Mouse (Mus musculus): ENCODE measurements around the gene Prickle4. TPM values are rescaled to one million over a fixed set of nuclear protein-coding genes. Genes with fewer than 3 reads are reported as not detected.

Prickle4 gene
- polyA plus RNA-seq, 1 experiment from 2014 or later, result 0.44 TPM

DNA sequence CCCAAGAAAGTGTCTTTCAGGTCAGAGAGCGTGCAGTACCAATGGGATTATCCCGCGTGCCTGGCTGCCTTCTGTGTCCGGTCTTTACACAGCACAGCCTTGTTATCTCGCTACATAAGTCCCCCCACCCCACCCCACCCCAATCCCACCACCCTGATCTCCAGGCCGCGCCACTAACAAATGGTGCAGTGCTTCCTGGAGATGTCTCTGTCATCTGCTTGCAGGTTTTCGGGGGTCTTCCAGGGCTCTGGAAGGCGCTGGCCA is 6.3 kb downstream of the Prickle4 start, which contains the start of gene Tomm6:
Gene Tomm6 (minus strand): TSS at position 43 of the 264 bp plus-strand sequence.
- Histone ChIP-seq H3K9me3 (replicated peaks) (no peaks in the 10 kb centered on the region), H3K27ac (peak within 1 kb of the TSS; percentile 81), H3K36me3 (peaks cover 18% of the 10 kb centered on the region), H3K4me2 (peak within 1 kb of the TSS; percentile 97), H3K9ac (peak within 1 kb of the TSS; percentile 79), H3K27me3 (no peaks in the 10 kb centered on the region; the same call in 1 of the 2 replicates), H3K4me1 (replicated peaks) (peaks cover 17% of the 10 kb centered on the region), H3K4me3 (peak within 1 kb of the TSS; percentile 79)
- under 1% methylated on average over 9 of the region's 9 CpGs for WGBS
- no peak for ATAC-seq (replicated peaks; ENCODE audit: insufficient number of reproducible peaks, insufficient read depth, low FRiP score, low read depth)

DNA sequence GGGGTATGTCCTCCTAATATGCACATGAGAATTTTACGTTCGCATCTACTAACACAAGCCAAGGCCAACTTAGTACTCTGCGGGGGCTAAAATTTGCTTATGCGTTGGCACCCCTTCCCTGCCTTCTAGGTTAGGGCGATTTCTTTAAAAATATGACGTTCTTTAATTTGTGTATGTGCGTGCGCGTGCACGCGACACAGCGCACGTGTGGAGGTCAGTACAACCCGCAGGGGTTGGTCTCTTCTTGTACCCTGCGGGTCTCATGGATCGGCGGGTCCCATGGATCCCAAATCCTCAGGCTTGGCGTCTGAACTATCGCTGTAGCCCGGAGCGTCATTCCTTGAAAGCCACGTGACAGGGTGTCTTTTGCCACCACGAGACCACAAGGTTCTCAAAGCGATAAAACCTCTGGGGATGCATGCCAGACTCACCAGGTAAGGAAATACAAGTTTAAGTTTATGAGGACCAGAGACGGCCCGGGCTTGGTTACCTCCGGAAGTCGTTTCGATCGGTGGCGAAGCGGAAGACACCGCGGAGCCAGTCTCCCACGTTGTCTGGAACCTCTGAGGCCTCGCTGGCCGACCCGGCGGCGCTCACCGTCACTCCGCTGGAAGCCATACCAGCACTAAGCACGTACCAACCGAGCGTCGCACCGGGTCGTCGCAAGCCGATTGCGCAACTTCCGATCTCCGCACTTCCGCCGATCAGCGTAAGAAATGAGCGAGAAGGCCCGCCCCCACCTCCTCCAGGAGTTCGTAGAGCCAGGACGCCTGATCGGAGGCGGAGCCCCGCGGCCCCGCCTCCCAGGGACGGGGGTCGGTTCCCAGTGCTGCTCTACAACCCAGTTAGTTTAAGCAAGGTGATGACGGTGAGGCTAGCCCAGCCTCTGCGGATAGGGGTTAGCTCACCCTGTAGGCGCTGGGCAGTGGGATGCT is 6.9 kb downstream of the Prickle4 start:
- WGBS, result under 1% methylated on average over 70 of the region's 70 CpGs

DNA sequence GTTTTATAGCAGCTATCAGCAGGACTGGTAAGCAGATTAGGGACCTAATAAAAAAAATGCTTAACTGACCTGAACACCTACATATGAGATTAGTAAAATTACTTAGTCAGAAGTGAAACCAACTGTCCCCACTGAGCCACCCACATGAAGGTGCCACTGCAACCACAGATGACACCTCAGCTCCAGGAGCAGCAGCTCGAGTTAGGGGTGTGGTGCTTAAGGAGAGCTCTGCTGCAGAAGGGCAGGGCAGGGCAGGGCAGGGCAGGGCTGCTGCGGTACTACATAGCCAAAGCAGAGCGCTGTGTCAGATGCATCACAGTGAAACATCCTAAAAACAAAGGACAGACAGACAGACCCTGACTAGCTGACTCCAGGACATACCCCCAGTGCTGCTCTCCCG is 11.7 kb downstream of the Prickle4 start:
- Histone ChIP-seq H3K4me1 (replicated peaks) (peaks cover 8% of the 10 kb centered on the region), H3K36me3 (peaks cover 54% of the 10 kb centered on the region)
- WGBS, result 83% methylated on average over 4 of the region's 4 CpGs

More for the DNA sequence above, 6.9 kb downstream of the Prickle4 start:
- no peaks in the 10 kb centered on the region for H3K9me3 ChIP-seq (replicated peaks)
- peaks cover 17% of the 10 kb centered on the region for H3K4me1 ChIP-seq (replicated peaks)
- ATAC-seq (replicated peaks; ENCODE audit: insufficient number of reproducible peaks, insufficient read depth, low FRiP score, low read depth), result peak; percentile 90
- peak overlapping the region; percentile 79 for H3K9ac ChIP-seq
- H3K27me3 ChIP-seq, result no peaks in the 10 kb centered on the region; the same call in 1 of the 2 replicates
- H3K4me2 ChIP-seq, result peak overlapping the region; percentile 97
- H3K4me3 ChIP-seq, result peak overlapping the region; percentile 79
- peaks cover 24% of the 10 kb centered on the region for H3K36me3 ChIP-seq
- peak overlapping the region; percentile 81 for H3K27ac ChIP-seq

DNA sequence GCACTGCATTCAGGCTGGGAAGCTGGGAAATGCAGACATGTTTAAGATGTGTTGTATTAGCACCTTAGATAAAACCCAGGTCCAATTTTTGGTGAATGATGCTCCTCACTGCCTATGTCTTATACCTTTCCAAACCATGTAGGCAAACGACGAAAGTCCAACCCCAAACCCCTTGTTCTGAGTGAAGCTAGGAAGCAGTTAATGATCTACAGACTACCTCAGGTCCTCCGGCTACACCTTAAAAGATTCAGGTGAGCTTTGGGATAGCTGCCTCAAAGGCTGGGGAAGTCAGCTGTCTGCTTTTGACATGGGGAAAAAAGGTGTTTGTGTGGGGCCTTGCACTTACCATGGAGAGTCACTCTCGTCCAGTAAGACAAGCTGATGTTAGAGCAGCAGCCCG is 15.8 kb downstream of the Prickle4 start:
- Histone ChIP-seq H3K4me2 (no peak overlapping the region), H3K27ac (no peak overlapping the region), H3K9me3 (replicated peaks) (no peaks in the 10 kb centered on the region), H3K4me3 (no peak overlapping the region), H3K27me3 (no peaks in the 10 kb centered on the region), H3K9ac (no peak overlapping the region), H3K4me1 (replicated peaks) (no peaks in the 10 kb centered on the region), H3K36me3 (peaks cover 38% of the 10 kb centered on the region)
- 84% methylated on average over 5 of the region's 5 CpGs for WGBS
- ATAC-seq (replicated peaks; ENCODE audit: insufficient number of reproducible peaks, insufficient read depth, low FRiP score, low read depth), result no peak

More for the DNA sequence above, 11.7 kb downstream of the Prickle4 start:
- Histone ChIP-seq H3K4me2 (no peak overlapping the region), H3K27me3 (no peaks in the 10 kb centered on the region), H3K9me3 (replicated peaks) (no peaks in the 10 kb centered on the region), H3K4me3 (no peak overlapping the region), H3K27ac (no peak overlapping the region), H3K9ac (no peak overlapping the region)
- ATAC-seq (replicated peaks; ENCODE audit: insufficient number of reproducible peaks, insufficient read depth, low FRiP score, low read depth), result no peak

DNA sequence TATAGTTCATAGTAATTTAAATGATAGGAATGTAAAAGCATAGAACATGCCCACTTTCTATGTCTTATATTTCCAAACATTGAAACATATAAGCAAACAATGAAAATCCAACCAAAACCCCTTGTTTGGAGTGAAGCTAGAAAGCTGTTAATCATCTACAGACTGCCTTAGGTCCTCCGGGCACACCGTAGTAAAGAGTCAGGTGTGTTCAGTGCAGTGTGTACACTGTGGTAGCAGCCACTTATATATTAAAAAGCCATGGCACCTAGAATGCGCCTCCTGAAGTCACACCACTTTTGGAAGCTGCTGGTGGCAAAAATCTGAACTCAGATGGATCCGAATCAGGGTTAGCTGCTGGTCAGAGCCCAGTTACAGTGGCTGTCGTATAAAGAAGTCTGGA is 16.3 kb downstream of the Prickle4 start:
- 90% methylated on average over 5 of the region's 5 CpGs for WGBS
- no peak overlapping the region for H3K4me3 ChIP-seq
- no peak overlapping the region for H3K9ac ChIP-seq
- peaks cover under 1% of the 10 kb centered on the region; the same call in 1 of the 2 replicates for H3K4me1 ChIP-seq (replicated peaks)
- H3K4me2 ChIP-seq, result no peak overlapping the region
- H3K36me3 ChIP-seq, result peaks cover 36% of the 10 kb centered on the region
- H3K27me3 ChIP-seq, result no peaks in the 10 kb centered on the region
- ATAC-seq (replicated peaks; ENCODE audit: insufficient number of reproducible peaks, insufficient read depth, low FRiP score, low read depth), result no peak
- H3K27ac ChIP-seq, result no peak overlapping the region
- H3K9me3 ChIP-seq (replicated peaks), result no peaks in the 10 kb centered on the region

DNA sequence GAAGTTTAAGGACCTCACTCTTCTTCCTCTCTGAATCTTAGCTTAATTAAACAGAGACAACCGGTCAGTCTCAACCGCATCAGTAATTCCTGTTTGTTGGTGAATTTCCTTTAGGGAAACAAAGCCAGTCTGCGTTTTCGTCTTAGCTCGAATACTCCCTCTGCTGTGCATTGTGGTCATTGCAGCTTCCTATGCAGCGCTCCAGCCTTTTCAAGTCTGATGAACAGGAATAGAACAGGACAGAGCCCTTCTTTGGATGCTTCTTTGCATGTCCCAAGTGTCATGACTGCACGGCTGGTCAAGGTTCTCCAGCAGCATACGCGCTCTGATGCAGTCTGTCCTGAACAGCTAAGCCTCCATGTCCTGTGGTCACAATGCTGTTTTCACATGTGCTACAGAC is 18.0 kb downstream of the Prickle4 start:
- H3K36me3 ChIP-seq, result peaks cover 21% of the 10 kb centered on the region
- 21% methylated on average over 9 of the region's 9 CpGs for WGBS
- no peak for ATAC-seq (replicated peaks; ENCODE audit: insufficient number of reproducible peaks, insufficient read depth, low FRiP score, low read depth)

DNA sequence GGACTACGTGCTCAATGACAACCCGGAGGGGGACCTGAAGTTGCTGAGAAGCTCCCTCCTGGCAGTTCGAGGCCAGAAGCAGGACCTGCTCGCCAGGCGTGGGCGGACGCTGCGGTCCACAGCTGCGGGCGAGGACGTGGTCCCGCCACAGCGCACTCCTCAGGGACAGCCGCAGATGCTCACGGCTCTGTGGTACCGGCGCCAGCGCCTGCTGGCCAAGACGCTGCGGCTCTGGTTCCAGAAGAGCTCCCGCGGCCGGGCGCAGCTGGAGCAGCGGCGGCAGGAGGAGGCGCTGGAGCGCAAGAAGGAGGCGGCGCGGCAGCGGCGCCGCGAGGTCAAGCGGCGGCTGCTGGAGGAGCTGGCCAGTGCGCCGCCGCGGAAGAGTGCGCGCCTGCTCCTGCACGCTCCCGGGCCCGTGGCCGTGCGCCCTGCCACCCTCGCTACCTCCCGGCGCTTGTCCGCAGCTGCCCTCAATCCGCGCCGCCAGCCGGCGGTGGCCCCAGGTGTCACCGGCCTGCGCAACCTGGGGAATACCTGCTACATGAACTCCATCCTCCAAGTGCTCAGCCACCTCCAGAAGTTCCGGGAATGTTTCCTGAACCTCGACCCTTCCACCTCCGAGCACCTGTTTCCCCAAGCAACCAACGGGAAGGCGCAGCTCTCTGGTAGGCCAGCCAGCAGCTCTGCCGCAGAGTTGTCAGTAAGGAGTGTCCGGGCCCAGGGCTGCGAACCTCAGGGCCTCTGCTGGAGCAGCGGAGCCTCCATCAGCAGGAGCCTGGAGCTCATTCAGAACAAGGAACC is 22.0 kb downstream of the Prickle4 start:
- peak overlapping the region; percentile 83 for H3K4me2 ChIP-seq
- H3K9ac ChIP-seq, result peak overlapping the region; percentile 52
- no peaks in the 10 kb centered on the region for H3K36me3 ChIP-seq
- no peaks in the 10 kb centered on the region for H3K9me3 ChIP-seq (replicated peaks)
- peak; percentile 81 for ATAC-seq (replicated peaks; ENCODE audit: insufficient number of reproducible peaks, insufficient read depth, low FRiP score, low read depth)
- H3K27ac ChIP-seq, result no peak overlapping the region
- WGBS, result 5% methylated on average over 68 of the region's 68 CpGs
- H3K4me3 ChIP-seq, result peak overlapping the region; percentile 49
- H3K27me3 ChIP-seq, result 0 out of 2 replicates have a peak, but pooled peaks cover 4% of the 10 kb centered on the region
- peaks cover 13% of the 10 kb centered on the region for H3K4me1 ChIP-seq (replicated peaks)

More for the DNA sequence above, 18.0 kb downstream of the Prickle4 start:
- Histone ChIP-seq H3K4me1 (replicated peaks) (peaks cover 13% of the 10 kb centered on the region), H3K4me2 (no peak overlapping the region), H3K9ac (no peak overlapping the region), H3K27me3 (0 out of 2 replicates have a peak, but pooled peaks cover 4% of the 10 kb centered on the region), H3K27ac (no peak overlapping the region), H3K4me3 (no peak overlapping the region), H3K9me3 (replicated peaks) (no peaks in the 10 kb centered on the region)

DNA sequence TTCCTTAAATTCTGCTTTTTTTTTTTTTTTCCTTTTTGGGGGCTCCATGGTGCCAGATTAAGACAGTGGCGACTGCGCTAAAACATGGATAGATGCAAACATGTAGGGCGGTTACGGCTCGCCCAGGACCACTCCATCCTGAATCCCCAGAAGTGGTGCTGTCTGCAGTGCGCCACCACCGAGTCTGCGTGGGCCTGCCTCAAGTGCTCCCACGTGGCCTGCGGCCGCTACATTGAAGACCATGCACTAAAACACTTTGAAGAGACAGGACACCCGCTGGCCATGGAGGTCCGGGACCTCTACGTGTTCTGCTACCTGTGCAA is 22.6 kb downstream of the Prickle4 start:
- Histone ChIP-seq H3K27me3 (0 out of 2 replicates have a peak, but pooled peaks cover 4% of the 10 kb centered on the region), H3K9me3 (replicated peaks) (no peaks in the 10 kb centered on the region), H3K36me3 (no peaks in the 10 kb centered on the region), H3K4me3 (peak overlapping the region; percentile 49), H3K27ac (no peak overlapping the region), H3K4me1 (replicated peaks) (peaks cover 13% of the 10 kb centered on the region), H3K4me2 (peak overlapping the region; percentile 83), H3K9ac (peak overlapping the region; percentile 52)
- 20% methylated on average over 14 of the region's 14 CpGs for WGBS
- peak; percentile 32; the same call in 1 of the 2 replicates for ATAC-seq (replicated peaks; ENCODE audit: insufficient number of reproducible peaks, insufficient read depth, low FRiP score, low read depth)

DNA sequence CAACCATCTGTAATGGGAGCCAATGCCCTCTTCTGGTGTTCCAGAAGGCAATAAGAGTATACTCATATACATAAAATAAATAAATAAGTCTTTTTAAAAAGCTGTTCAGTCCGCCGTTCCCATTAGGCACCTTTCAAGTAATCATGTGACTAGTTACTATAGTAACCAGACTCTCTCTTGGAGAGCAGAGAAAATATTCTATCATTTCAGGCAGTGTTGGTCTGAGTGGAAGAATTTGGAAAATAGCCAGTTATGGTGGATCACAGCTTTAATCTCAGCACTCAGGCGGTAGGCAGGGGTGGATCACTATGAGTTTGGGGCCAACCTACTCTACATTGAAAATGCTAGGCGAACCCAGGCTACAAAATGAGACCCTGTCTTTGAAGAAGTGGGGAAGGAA is 25.4 kb downstream of the Prickle4 start:
- Histone ChIP-seq H3K4me2 (no peak overlapping the region), H3K9ac (no peak overlapping the region), H3K4me3 (no peak overlapping the region), H3K27me3 (0 out of 2 replicates have a peak, but pooled peaks cover 4% of the 10 kb centered on the region), H3K9me3 (replicated peaks) (no peaks in the 10 kb centered on the region), H3K36me3 (no peaks in the 10 kb centered on the region), H3K4me1 (replicated peaks) (peaks cover 13% of the 10 kb centered on the region), H3K27ac (no peak overlapping the region)
- ATAC-seq (replicated peaks; ENCODE audit: insufficient number of reproducible peaks, insufficient read depth, low FRiP score, low read depth), result no peak
- 68% methylated on average over 4 of the region's 4 CpGs for WGBS

DNA sequence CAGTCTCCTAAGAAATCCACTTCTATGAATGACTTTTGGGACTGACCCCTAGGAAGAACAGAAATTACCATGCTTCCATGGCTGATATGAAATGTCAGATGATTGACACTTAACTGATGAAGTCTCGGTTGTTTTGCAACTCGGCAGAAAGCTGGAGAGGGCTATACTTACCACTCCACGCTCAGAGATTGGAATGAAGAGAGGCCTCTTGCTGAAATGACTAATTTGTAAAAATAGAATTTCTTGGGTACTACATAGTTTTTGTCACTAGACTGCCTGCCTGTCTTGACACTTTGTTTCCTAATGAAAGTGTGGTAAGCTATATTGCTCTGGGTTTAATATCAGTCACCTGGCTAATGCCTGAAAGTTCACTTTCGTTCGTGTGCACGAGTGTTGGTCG is 30.1 kb downstream of the Prickle4 start:
- Histone ChIP-seq H3K9me3 (replicated peaks) (no peaks in the 10 kb centered on the region), H3K27me3 (no peaks in the 10 kb centered on the region), H3K27ac (no peak overlapping the region), H3K4me2 (no peak overlapping the region), H3K36me3 (no peaks in the 10 kb centered on the region), H3K9ac (no peak overlapping the region), H3K4me3 (no peak overlapping the region), H3K4me1 (replicated peaks) (no peaks in the 10 kb centered on the region)
- WGBS, result 62% methylated on average over 7 of the region's 7 CpGs
- no peak for ATAC-seq (replicated peaks; ENCODE audit: insufficient number of reproducible peaks, insufficient read depth, low FRiP score, low read depth)

DNA sequence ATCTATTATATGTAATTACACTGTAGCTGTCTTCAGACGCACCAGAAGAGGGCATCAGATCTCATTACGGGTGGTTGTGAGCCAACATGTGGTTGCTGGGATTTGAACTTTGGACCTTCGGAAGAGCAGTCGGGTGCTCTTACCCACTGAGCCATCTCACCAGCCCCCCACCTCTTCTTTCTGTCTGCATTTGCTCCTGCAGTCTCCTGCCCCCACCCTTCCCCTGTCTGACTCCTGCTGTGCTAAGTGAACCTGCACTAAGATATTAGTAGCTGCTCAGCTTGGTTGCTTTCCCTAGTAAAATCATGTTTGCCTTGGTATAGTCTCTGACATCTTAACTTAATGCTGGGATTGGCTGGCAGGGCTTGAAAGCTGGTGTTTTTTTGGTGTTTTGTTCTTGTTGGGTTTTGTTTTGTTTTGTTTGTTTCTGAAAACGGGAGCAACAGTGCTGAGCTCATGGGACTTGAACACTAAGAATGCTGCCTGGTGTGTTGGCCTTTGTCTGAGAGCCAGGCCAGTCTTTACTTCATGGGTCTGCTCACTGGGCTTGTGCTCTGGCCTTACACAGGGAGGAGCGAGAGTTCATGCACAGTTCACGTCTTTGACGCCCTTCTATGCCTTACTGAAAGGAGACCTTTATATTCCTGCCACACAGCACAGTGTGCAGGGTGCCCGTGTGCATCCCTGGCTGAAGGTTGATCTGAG is 31.4 kb downstream of the Prickle4 start:
- H3K9me3 ChIP-seq (replicated peaks), result no peaks in the 10 kb centered on the region
- no peak; the same call in 1 of the 2 replicates for ATAC-seq (replicated peaks; ENCODE audit: insufficient number of reproducible peaks, insufficient read depth, low FRiP score, low read depth)
- no peaks in the 10 kb centered on the region for H3K27me3 ChIP-seq
- 64% methylated on average over 9 of the region's 9 CpGs for WGBS
- no peak overlapping the region for H3K27ac ChIP-seq
- no peaks in the 10 kb centered on the region for H3K36me3 ChIP-seq
- H3K9ac ChIP-seq, result no peak overlapping the region
- no peak overlapping the region for H3K4me2 ChIP-seq
- H3K4me3 ChIP-seq, result no peak overlapping the region
- no peaks in the 10 kb centered on the region for H3K4me1 ChIP-seq (replicated peaks)

Measured in heart, embryonic 15.5 days (tissue).